In genomic region chr10:9900315-9901070, GRCm38 (mm10) we compare ENCODE assay signal across 8 mouse cellular contexts. TPM values are rescaled to one million over a fixed set of nuclear protein-coding genes. Genes with fewer than 3 reads are reported as not detected.
DNase-seq lines count a peak whose midpoint lies in the region; ATAC-seq and TF ChIP-seq lines count a peak whose summit lies in the region.

No protein-coding gene starts in this region.

- H3K27ac ChIP-seq in hindbrain, postnatal 0 days = peak overlapping the region; percentile 99
- peak overlapping the region; percentile 76; the same call in 1 of the 2 replicates for H3K27ac ChIP-seq in limb, embryonic 11.5 days (replicated peaks; ENCODE audit: low read depth, low read length)
- peak overlapping the region; percentile 95 for H3K27ac ChIP-seq in midbrain, embryonic 11.5 days (ENCODE audit: low read depth, low read length)

- peak; percentile 35 for DNase-seq in right cerebral cortex, adult 18-20 months
- DNase-seq in right cerebral cortex, postnatal 36 days (ENCODE audit: low spot score in 2 of 2) = no peak
- DNase-seq in cerebellum, adult 8-10 months = peak; percentile 58
- peak; percentile 30 for DNase-seq in forelimb bud, embryonic 11.5 days (ENCODE audit: low read depth, low spot score)
- peak; percentile 59 for DNase-seq in hindbrain, postnatal 0 days (ENCODE audit: low spot score)
- DNase-seq in limb, embryonic 11.5 days (ENCODE audit: low spot score) = peak; percentile 72
- peak; percentile 96 for DNase-seq in midbrain, embryonic 11.5 days (ENCODE audit: low spot score, missing footprints)
- DNase-seq in spleen, postnatal 4 days (ENCODE audit: low spot score in 2 of 2) = peak; percentile 45 to 78

- under 1% methylated on average over 53 of the region's 81 CpGs for WGBS in hindbrain, postnatal 0 days
- WGBS in limb, embryonic 11.5 days = under 1% methylated on average over 79 of the region's 81 CpGs
- under 1% methylated on average over 51 of the region's 81 CpGs for WGBS in midbrain, embryonic 11.5 days

- peak overlapping the region; percentile 94 for H3K4me3 ChIP-seq in hindbrain, postnatal 0 days (ENCODE audit: low read length)
- peak overlapping the region; percentile 61 for H3K4me3 ChIP-seq in limb, embryonic 11.5 days (ENCODE audit: low read depth, low read length)
- peak overlapping the region; percentile 82 for H3K4me3 ChIP-seq in midbrain, embryonic 11.5 days (ENCODE audit: low read depth, low read length)

- no peaks in the 10 kb centered on the region for H3K36me3 ChIP-seq in hindbrain, postnatal 0 days (ENCODE audit: insufficient read depth, low read length)
- H3K36me3 ChIP-seq in limb, embryonic 11.5 days (ENCODE audit: control insufficient read depth, insufficient read depth, low read length) = no peaks in the 10 kb centered on the region
- no peaks in the 10 kb centered on the region for H3K36me3 ChIP-seq in midbrain, embryonic 11.5 days (ENCODE audit: control insufficient read depth, insufficient read depth, low read length)

- no peaks in the 10 kb centered on the region for H3K27me3 ChIP-seq in hindbrain, postnatal 0 days (ENCODE audit: insufficient read depth, low read length)
- H3K27me3 ChIP-seq in limb, embryonic 11.5 days (ENCODE audit: control insufficient read depth, insufficient read depth, low read length) = no peaks in the 10 kb centered on the region
- H3K27me3 ChIP-seq in midbrain, embryonic 11.5 days (ENCODE audit: control insufficient read depth, insufficient read depth, low read length) = no peaks in the 10 kb centered on the region

- H3K4me1 ChIP-seq in hindbrain, postnatal 0 days (ENCODE audit: insufficient read depth, low read length) = peaks cover 5% of the 10 kb centered on the region; the same call in 1 of the 2 replicates
- H3K4me1 ChIP-seq in limb, embryonic 11.5 days (ENCODE audit: control insufficient read depth, insufficient read depth, low read length) = peaks cover 8% of the 10 kb centered on the region; the same call in 1 of the 2 replicates
- H3K4me1 ChIP-seq in midbrain, embryonic 11.5 days (ENCODE audit: control insufficient read depth, insufficient read depth, low read length) = peaks cover 11% of the 10 kb centered on the region

- TF ChIP-seq CTCF in hindbrain, postnatal 0 days (IDR thresholded peaks at IDR 0.05; ENCODE audit: low read depth) = no peak

- no peaks in the 10 kb centered on the region for H3K9me3 ChIP-seq in hindbrain, postnatal 0 days (ENCODE audit: low read length)
- no peaks in the 10 kb centered on the region for H3K9me3 ChIP-seq in limb, embryonic 11.5 days (ENCODE audit: control insufficient read depth, low read length)
- H3K9me3 ChIP-seq in midbrain, embryonic 11.5 days (ENCODE audit: control insufficient read depth, low read length) = no peaks in the 10 kb centered on the region

- peak overlapping the region; percentile 90 for H3K4me2 ChIP-seq in hindbrain, postnatal 0 days (ENCODE audit: low read depth, low read length)
- H3K4me2 ChIP-seq in limb, embryonic 11.5 days (ENCODE audit: low read depth, severe bottlenecking) = peak overlapping the region; percentile 96
- H3K4me2 ChIP-seq in midbrain, embryonic 11.5 days = peak overlapping the region; percentile 98

- ATAC-seq in hindbrain, postnatal 0 days = peak; percentile 46
- ATAC-seq in limb, embryonic 11.5 days (ENCODE audit: insufficient number of reproducible peaks, low FRiP score, low TSS enrichment, low read depth) = peak; percentile 42
- peak; percentile 55 for ATAC-seq in midbrain, embryonic 11.5 days (ENCODE audit: low FRiP score)

- peak overlapping the region; percentile 96 for H3K9ac ChIP-seq in hindbrain, postnatal 0 days (replicated peaks; ENCODE audit: low read length)
- peak overlapping the region; percentile 89 for H3K9ac ChIP-seq in limb, embryonic 11.5 days (ENCODE audit: low read length)
- H3K9ac ChIP-seq in midbrain, embryonic 11.5 days (ENCODE audit: low read length) = peak overlapping the region; percentile 93

RNA-seq across cellular contexts. Expression of gene Stxbp5, which starts 0.4 kb away (rescaled TPM):
- 41.7 and 51.4 TPM in 2 replicates for total RNA-seq in hindbrain, postnatal 0 days (2014; rRNA removed)
- 6.8 and 8.2 TPM in 2 replicates for polyA plus RNA-seq in hindbrain, postnatal 0 days (2015; fragmentation: Nextera tagmentation; extraction: Ambion mirVana)
- 4.4 and 4.9 TPM in 2 replicates for polyA plus RNA-seq in limb, embryonic 11.5 days (2014; fragmentation: Nextera tagmentation; extraction: Ambion mirVana)
- polyA plus RNA-seq in midbrain, embryonic 11.5 days (2014; fragmentation: Nextera tagmentation; extraction: Ambion mirVana) = 5.6 and 6.3 TPM in 2 replicates

Comparison
In these comparisons a context has a peak if more than half of its experiments do, and no peak if none do; other contexts are left out.
1. DNase-seq: peak in right cerebral cortex, adult 18-20 months (single experiment), cerebellum, adult 8-10 months (single experiment), forelimb bud, embryonic 11.5 days (single experiment), hindbrain, postnatal 0 days (single experiment), limb, embryonic 11.5 days (single experiment), midbrain, embryonic 11.5 days (single experiment) and spleen, postnatal 4 days (2 of 2); none in right cerebral cortex, postnatal 36 days (0 of 2).
2. Peak in every context shown above with its lines, with median percentiles within 50 percentile points of each other: ATAC-seq, H3K27ac ChIP-seq, H3K4me2 ChIP-seq, H3K4me3 ChIP-seq and H3K9ac ChIP-seq.